Mouse (Mus musculus): Measurements from ENCODE around the gene Ebf3.

GRCm38 (mm10) chr7:137209688-137210345, 104.4 kb downstream of the Ebf3 start:
- TF ChIP-seq GATA1 (IDR thresholded peaks at IDR 0.05; ENCODE audit: borderline replicate concordance, low read length): no peak
- TF ChIP-seq FLI1 (IDR thresholded peaks at IDR 0.05; ENCODE audit: low read length): no peak

Measured in megakaryocyte, embryonic 14.5 days (primary cell).